Mouse (Mus musculus) embryonic facial prominence, embryonic 10.5 days (tissue): ENCODE data around the gene Pbx2. TPM values are rescaled to one million over a fixed set of nuclear protein-coding genes. Genes with fewer than 3 reads are reported as not detected.
A peak's percentile ranks its signal among the peaks of the same experiment; 100 is the strongest.

ENCODE experiments used
- DNase-seq: peaks from one replicate; pipeline ENCODE4 v3.0.0-alpha.2; 2017; ENCODE audit warnings: low spot score
- H3K27ac ChIP-seq: fragments of 300-500 bp; sonication (generic); replicated peaks from 2 replicates; pipeline ENCODE4 v1.5.1; 2016; ENCODE audit warnings: mild to moderate bottlenecking
- H3K27me3 ChIP-seq: fragments of 300-500 bp; sonication (generic); replicated peaks from 2 replicates; pipeline ENCODE4 v1.6.1; 2016; ENCODE audit warnings: low read depth, mild to moderate bottlenecking; ENCODE audit not compliant: poor library complexity, severe bottlenecking
- H3K36me3 ChIP-seq: fragments of 300-500 bp; sonication (generic); replicated peaks from 2 replicates; pipeline ENCODE4 v1.6.1; 2016; ENCODE audit warnings: mild to moderate bottlenecking, moderate library complexity
- H3K4me1 ChIP-seq: fragments of 300-500 bp; sonication (generic); 2 replicates; pipeline ENCODE4 v1.6.1; 2016
- H3K4me3 ChIP-seq: fragments of 300-500 bp; sonication (generic); 2 replicates; pipeline ENCODE4 v1.5.1; 2016; ENCODE audit warnings: mild to moderate bottlenecking, moderate library complexity
- H3K9me3 ChIP-seq: fragments of 300-500 bp; sonication (generic); 2 replicates; pipeline ENCODE4 v1.6.1; 2016; ENCODE audit warnings: mild to moderate bottlenecking
- WGBS: fragments of 180-500 bp; shearing (Covaris S2); methylation state at CpG from one replicate; pipeline ENCODE4 v1.1.7; 2016; 5-methylcytosine and 5-hydroxymethylcytosine counted together
- polyA plus RNA-seq: library from polyadenylated mRNA; unstranded; fragments of >200 nt; fragmentation: Nextera tagmentation; extraction: Ambion mirVana; gene quantifications from 2 replicates; pipeline ENCODE4 v1.2.1, GENCODE M21; 2016

The Pbx2 gene
- polyA plus RNA-seq, 1 experiment from 2014 or later, result 19.5 TPM

DNA sequence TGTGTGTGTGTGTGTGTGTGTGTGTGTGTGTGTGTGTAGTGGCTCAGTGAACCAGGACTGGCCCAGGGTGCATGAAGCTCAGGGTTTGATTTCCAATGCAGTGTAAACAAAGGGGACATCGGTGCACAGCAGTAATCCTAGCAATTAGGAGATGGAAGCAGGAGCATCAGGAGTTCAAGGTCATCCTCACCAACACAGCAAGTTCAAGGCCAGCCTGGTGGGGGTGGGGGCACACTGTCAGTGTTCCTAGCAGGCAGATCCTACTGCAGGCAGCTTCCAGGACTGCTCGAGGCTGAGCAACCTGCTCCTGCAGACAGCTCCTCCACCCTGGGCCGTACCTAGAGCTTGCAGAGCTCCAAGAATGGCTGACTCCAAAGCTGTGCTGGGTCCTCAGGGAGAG is 28.5 kb upstream of the Pbx2 start:
- Histone ChIP-seq H3K9me3 (no peaks in the 10 kb centered on the region), H3K4me1 (peaks cover 29% of the 10 kb centered on the region), H3K4me3 (no peak overlapping the region), H3K27me3 (peaks cover 20% of the 10 kb centered on the region; the same call in 1 of the 2 replicates), H3K27ac (no peak overlapping the region), H3K36me3 (no peaks in the 10 kb centered on the region)
- DNase-seq, result no peak
- 55% methylated on average over 3 of the region's 3 CpGs for WGBS

- DNase-seq, result no peak
- peaks cover 29% of the 10 kb centered on the region for H3K4me1 ChIP-seq
- H3K36me3 ChIP-seq, result no peaks in the 10 kb centered on the region
- no peak overlapping the region for H3K4me3 ChIP-seq
- no peak overlapping the region for H3K27ac ChIP-seq
- H3K27me3 ChIP-seq, result peaks cover 23% of the 10 kb centered on the region
- 76% methylated on average over 11 of the region's 11 CpGs for WGBS
- no peaks in the 10 kb centered on the region for H3K9me3 ChIP-seq
These were observed 27.7 kb upstream of the Pbx2 start for GRCm38 (mm10) chr17:34563354-34563753.

DNA sequence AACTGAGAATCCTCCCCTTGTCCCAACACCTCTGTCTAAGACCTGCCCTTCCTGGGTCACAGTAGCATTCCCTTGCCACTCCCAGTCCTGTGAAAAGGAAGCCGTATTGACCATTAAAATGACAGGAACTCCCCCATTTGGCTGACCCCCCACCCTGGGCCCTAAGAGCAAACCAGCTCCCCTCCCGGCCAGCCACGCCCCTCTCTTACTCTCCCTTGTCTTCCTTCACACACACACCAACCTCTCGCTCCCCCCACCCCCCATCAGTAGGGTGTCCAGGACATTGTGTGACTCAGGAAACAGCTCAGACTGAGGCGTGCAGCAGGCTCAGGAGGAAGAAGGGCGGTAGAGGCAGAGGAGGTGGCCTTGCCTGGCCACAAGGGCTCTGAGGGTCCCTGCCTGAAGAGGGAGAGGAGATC is 27.1 kb upstream of the Pbx2 start, which contains the start of gene Notch4:
Gene Notch4, plus strand, starts transcription at position 266 of the 419 bp plus-strand sequence.
- DNase-seq, result peak; percentile 36
- H3K9me3 ChIP-seq, result no peaks in the 10 kb centered on the region
- WGBS, result 16% methylated on average over 6 of the region's 6 CpGs
- no peaks in the 10 kb centered on the region for H3K36me3 ChIP-seq
- H3K4me1 ChIP-seq, result peaks cover 29% of the 10 kb centered on the region
- peak within 1 kb of the TSS; percentile 25 for H3K4me3 ChIP-seq
- H3K27me3 ChIP-seq, result peaks cover 27% of the 10 kb centered on the region
- H3K27ac ChIP-seq, result peak within 1 kb of the TSS; percentile 66

DNA sequence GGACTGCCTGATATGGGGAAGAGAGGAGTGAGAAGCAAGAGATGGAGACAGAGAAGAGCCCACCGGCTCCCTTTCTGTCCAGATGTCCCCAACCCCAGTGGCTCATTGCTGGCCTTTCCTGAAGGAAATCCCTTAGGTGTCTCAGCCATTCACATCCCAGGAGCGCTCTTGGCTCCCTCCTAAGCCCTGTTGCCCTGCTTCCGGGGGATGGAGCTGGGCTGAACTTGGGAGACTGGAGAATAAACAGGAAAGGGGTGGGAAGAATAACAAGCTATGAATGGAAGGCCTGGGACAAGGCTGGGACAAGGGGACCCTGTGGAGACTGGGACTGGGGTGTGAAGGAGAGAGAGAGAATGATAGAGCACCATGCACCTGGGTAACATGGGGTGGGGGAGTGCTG is 26.3 kb upstream of the Pbx2 start:
- 38% methylated on average over 3 of the region's 3 CpGs for WGBS
- peaks cover 27% of the 10 kb centered on the region for H3K27me3 ChIP-seq
- no peaks in the 10 kb centered on the region for H3K36me3 ChIP-seq
- H3K4me3 ChIP-seq, result peak overlapping the region; percentile 25
- DNase-seq, result no peak
- H3K4me1 ChIP-seq, result peaks cover 29% of the 10 kb centered on the region
- H3K9me3 ChIP-seq, result no peaks in the 10 kb centered on the region
- H3K27ac ChIP-seq, result peak overlapping the region; percentile 66; the same call in 1 of the 2 replicates

DNA sequence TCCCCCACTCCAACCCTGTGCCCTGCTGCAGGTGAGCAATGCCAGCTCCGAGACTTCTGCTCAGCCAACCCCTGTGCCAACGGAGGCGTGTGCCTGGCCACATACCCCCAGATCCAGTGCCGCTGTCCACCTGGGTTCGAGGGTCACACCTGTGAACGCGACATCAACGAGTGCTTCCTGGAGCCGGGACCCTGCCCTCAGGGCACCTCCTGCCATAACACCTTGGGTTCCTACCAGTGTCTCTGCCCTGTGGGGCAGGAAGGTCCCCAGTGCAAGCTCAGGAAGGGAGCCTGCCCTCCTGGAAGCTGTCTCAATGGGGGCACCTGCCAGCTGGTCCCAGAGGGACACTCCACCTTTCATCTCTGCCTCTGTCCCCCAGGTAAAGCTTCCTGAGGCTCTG is 23.8 kb upstream of the Pbx2 start:
- H3K27me3 ChIP-seq, result peaks cover 32% of the 10 kb centered on the region
- no peak overlapping the region for H3K4me3 ChIP-seq
- peaks cover 29% of the 10 kb centered on the region for H3K4me1 ChIP-seq
- H3K27ac ChIP-seq, result no peak overlapping the region
- WGBS, result 66% methylated on average over 9 of the region's 9 CpGs
- no peak for DNase-seq
- H3K9me3 ChIP-seq, result 0 out of 2 replicates have a peak, but pooled peaks cover 4% of the 10 kb centered on the region
- H3K36me3 ChIP-seq, result no peaks in the 10 kb centered on the region

DNA sequence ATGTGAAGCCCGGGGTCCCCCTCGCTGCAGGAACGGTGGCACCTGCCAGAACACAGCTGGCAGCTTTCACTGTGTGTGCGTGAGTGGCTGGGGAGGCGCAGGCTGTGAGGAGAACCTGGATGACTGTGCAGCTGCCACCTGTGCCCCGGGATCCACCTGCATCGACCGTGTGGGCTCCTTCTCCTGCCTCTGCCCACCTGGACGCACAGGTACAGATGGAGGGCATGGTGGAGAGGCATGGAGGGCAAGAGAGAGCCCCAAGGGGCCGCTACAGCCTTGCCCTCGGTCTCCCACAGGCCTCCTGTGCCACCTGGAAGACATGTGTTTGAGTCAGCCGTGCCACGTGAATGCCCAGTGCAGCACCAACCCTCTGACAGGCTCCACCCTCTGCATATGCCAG is 22.6 kb upstream of the Pbx2 start:
- Histone ChIP-seq H3K27ac (no peak overlapping the region), H3K27me3 (peaks cover 32% of the 10 kb centered on the region), H3K9me3 (0 out of 2 replicates have a peak, but pooled peaks cover 4% of the 10 kb centered on the region), H3K36me3 (no peaks in the 10 kb centered on the region), H3K4me3 (no peak overlapping the region), H3K4me1 (peaks cover 33% of the 10 kb centered on the region)
- 79% methylated on average over 13 of the region's 13 CpGs for WGBS
- no peak for DNase-seq

GRCm38 (mm10) chr17:34569919-34570318 is 21.1 kb upstream of the Pbx2 start:
- Histone ChIP-seq H3K27ac (no peak overlapping the region), H3K4me1 (peaks cover 22% of the 10 kb centered on the region), H3K36me3 (no peaks in the 10 kb centered on the region), H3K27me3 (peaks cover 30% of the 10 kb centered on the region), H3K4me3 (no peak overlapping the region), H3K9me3 (0 out of 2 replicates have a peak, but pooled peaks cover 4% of the 10 kb centered on the region)
- WGBS, result 68% methylated on average over 4 of the region's 4 CpGs
- DNase-seq, result no peak

- H3K4me1 ChIP-seq, result peaks cover 22% of the 10 kb centered on the region
- no peak for DNase-seq
- 16% methylated on average over 5 of the region's 5 CpGs for WGBS
- H3K36me3 ChIP-seq, result no peaks in the 10 kb centered on the region
- 0 out of 2 replicates have a peak, but pooled peaks cover 4% of the 10 kb centered on the region for H3K9me3 ChIP-seq
- H3K4me3 ChIP-seq, result no peak overlapping the region
- no peak overlapping the region for H3K27ac ChIP-seq
- H3K27me3 ChIP-seq, result peaks cover 20% of the 10 kb centered on the region
These were observed 19.2 kb upstream of the Pbx2 start for GRCm38 (mm10) chr17:34571875-34572274.

DNA sequence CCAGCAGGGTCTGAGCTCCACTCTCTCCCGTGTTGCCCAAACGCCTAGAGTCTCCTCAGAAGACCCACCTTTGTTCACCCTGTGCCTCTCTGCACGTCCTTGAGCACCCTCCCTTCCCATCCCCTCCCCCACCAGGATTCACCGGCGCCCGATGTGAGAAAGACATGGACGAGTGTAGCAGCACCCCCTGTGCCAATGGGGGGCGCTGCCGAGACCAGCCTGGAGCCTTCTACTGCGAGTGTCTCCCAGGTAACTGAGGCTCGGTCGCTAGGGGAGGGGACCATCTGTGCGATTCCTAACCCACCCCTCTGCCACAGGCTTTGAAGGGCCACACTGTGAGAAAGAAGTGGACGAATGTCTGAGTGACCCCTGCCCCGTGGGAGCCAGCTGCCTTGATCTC is 18.7 kb upstream of the Pbx2 start:
- H3K27ac ChIP-seq, result no peak overlapping the region; the same call in 1 of the 2 replicates
- 8% methylated on average over 15 of the region's 15 CpGs for whole genome bisulfite sequencing
- H3K4me1 ChIP-seq, result peaks cover 22% of the 10 kb centered on the region
- DNase-seq, result no peak
- H3K27me3 ChIP-seq, result peaks cover 15% of the 10 kb centered on the region
- H3K4me3 ChIP-seq, result no peak overlapping the region
- H3K36me3 ChIP-seq, result no peaks in the 10 kb centered on the region
- 0 out of 2 replicates have a peak, but pooled peaks cover 4% of the 10 kb centered on the region for H3K9me3 ChIP-seq

- no peak for DNase-seq
- WGBS, result 68% methylated on average over 5 of the region's 5 CpGs
- Histone ChIP-seq H3K27me3 (no peaks in the 10 kb centered on the region; the same call in 1 of the 2 replicates), H3K4me3 (no peak overlapping the region), H3K9me3 (0 out of 2 replicates have a peak, but pooled peaks cover 4% of the 10 kb centered on the region), H3K4me1 (peaks cover 17% of the 10 kb centered on the region), H3K27ac (no peak overlapping the region), H3K36me3 (no peaks in the 10 kb centered on the region)
These were observed 14.5 kb upstream of the Pbx2 start for GRCm38 (mm10) chr17:34576577-34576976.

DNA sequence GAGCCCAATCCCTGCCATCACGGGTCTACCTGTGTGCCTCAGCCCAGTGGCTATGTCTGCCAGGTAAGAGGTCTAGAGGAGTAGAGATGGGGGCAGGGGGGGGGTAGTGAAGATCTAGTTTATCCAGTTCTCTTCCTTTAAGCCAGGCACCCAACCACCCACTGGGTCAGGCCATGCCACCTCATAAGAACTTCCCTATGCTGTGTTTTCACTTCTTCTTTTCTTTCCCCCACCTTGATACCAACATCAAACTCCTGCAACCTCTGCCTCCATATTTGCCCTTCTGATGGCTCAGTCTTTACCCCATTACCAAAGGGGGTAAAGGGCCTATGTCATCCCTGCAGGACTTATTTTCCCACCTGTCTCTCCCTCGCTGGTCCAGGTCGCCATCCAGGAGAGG is 13.0 kb upstream of the Pbx2 start:
- WGBS, result 91% methylated on average over 3 of the region's 3 CpGs

GRCm38 (mm10) chr17:34582528-34582927 is 8.5 kb upstream of the Pbx2 start:
- H3K27me3 ChIP-seq, result no peaks in the 10 kb centered on the region; the same call in 1 of the 2 replicates
- no peak overlapping the region; the same call in 1 of the 2 replicates for H3K27ac ChIP-seq
- DNase-seq, result no peak
- H3K4me1 ChIP-seq, result peaks cover 30% of the 10 kb centered on the region
- no peaks in the 10 kb centered on the region for H3K36me3 ChIP-seq
- H3K9me3 ChIP-seq, result no peaks in the 10 kb centered on the region
- WGBS, result 87% methylated on average over 12 of the region's 12 CpGs
- H3K4me3 ChIP-seq, result peak overlapping the region; percentile 13; the same call in 1 of the 2 replicates

More for the DNA sequence above, 13.0 kb upstream of the Pbx2 start:
- H3K9me3 ChIP-seq, result no peaks in the 10 kb centered on the region
- no peak overlapping the region for H3K27ac ChIP-seq
- no peak overlapping the region for H3K4me3 ChIP-seq
- no peaks in the 10 kb centered on the region for H3K36me3 ChIP-seq
- DNase-seq, result no peak
- peaks cover 17% of the 10 kb centered on the region for H3K4me1 ChIP-seq
- H3K27me3 ChIP-seq, result no peaks in the 10 kb centered on the region; the same call in 1 of the 2 replicates

DNA sequence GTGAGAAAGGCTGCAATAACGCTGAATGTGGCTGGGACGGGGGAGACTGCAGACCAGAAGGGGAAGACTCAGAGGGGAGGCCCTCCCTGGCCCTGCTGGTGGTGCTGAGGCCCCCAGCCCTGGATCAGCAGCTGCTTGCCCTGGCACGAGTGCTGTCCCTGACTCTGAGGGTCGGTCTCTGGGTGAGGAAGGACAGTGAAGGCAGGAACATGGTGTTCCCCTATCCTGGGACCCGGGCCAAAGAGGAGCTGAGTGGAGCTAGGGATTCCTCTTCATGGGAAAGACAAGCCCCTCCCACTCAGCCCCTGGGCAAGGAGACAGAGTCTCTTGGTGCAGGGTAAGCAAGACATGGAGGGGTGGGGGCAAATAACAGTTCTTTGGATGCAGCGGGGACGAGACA is 7.7 kb upstream of the Pbx2 start:
- Histone ChIP-seq H3K27me3 (no peaks in the 10 kb centered on the region; the same call in 1 of the 2 replicates), H3K27ac (peak overlapping the region; percentile 20; the same call in 1 of the 2 replicates), H3K4me3 (0 out of 2 replicates have a peak overlapping the region, but pooled peaks have one; percentile 18), H3K4me1 (peaks cover 39% of the 10 kb centered on the region), H3K36me3 (no peaks in the 10 kb centered on the region), H3K9me3 (no peaks in the 10 kb centered on the region)
- DNase-seq, result no peak
- 53% methylated on average over 7 of the region's 7 CpGs for WGBS
